Mouse (Mus musculus) cerebellum, adult 9-10 months (tissue): ENCODE measurements around the gene Cbfa2t3.

Experiments
- DNase-seq: peaks from one replicate; pipeline ENCODE4 v3.0.0; 2022

Gene Cbfa2t3

DNA sequence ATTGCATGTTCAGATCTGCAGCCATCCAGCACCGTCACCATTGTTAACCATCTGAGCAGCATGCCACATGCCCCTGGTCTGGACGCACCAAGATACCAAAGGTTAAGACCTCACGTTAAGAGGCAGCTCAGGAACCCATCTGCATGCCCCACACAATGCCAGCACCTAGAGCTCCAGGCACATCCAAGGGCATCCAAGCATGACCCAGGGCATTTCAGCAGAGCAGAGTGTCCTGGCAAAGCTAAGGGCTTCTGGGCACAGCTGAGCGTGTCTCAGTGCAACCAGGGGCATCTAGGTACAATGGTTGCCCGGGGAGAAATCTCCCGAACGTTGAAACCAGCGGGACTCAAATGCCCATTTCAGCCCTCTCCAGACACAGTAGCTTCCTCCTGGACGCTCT is 98.2 kb downstream of the Cbfa2t3 start:
- DNase-seq, result no peak

DNA sequence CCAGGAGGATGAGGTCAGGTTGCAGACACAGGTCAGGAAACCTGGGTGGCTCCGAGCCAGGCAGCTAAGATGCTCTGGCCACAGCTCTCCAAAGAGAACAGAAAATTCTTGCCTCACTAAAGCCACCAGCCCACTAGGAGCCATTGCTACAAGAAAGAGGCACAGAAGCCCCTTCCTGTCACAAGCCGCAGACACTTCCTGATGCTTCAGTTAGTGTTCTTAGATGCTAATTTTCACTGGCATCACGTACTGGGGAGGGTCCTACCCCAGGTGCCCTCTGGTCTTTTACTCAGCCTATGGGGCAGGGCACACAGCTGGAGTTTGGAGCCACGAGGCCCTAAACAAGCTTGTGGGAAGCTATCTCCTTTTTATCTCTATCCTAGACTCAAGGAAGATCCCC is 102.9 kb downstream of the Cbfa2t3 start:
- DNase-seq, result no peak

DNA sequence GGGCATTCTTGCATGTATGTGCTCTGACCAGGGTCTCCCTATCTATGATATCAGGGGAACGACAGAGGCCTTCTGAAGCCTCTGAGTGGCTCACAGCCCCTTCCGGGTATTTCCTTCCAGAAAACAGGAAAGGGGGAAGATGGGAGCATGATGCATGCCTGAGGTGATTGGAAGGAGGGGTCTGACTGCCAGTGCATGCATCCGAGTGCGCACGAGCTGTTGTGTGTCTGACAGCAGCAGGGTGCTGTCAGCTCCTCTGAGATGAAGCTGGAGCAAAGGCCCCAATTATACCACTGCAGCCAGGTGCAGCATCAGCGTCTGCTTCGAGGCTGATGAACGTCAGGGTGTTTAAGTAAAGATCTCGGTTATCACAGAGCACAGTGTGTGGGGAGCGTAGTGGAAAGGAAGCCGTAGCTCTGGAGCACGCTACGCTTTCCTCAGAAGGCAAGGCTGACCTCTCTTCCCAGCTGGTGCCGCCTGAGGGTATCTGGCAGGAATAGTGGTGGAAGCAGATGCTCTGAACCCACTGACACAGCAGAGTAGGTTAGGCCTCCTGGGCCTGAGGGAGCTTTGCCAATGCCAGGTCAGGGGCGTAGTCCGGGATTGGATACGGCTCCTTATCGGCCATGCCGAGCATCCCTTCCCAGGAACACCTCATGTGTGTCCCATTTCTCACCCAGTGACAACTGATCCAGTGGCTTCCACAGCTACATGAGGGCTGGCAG is 105.0 kb downstream of the Cbfa2t3 start:
- no peak for DNase-seq

DNA sequence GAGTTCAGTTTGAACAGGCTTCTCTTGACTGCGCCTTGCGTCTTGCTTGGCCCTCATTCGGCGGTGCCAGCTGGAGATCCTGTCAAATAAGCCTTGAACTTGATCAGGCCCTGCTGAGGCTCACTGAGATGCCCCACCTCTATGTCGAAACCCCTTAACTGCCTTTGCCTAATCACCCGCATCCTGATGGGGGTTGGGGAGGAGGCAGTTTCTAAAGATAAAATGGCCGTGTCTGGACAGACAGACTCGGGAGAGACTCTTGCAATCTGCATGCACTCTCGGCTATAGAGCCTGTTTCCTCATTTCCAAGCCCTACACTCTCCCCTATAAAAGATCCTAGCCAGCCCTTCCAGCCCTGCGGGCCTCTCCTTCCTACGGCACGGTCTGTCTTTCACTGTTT is 105.7 kb downstream of the Cbfa2t3 start:
- no peak for DNase-seq

DNA sequence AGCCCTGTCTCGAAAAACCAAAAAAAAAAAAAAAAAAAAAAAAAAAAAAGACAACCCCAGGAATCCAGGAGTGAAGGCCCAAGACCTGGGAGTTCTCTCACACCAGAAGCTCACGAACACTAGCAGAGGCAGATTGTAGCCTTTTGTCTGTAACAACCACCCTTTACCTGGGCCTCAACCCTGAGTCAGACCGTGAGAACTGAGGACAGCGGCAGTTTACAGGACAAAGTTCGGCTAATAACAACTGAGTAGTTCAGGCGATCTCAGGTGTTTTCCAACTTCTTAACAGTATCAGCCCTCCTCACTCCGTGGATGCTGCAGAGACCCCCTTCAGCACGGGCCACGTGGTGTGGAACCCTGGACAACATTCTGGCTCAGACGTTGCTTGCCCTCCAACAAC is 112.2 kb downstream of the Cbfa2t3 start:
- no peak for DNase-seq

DNA sequence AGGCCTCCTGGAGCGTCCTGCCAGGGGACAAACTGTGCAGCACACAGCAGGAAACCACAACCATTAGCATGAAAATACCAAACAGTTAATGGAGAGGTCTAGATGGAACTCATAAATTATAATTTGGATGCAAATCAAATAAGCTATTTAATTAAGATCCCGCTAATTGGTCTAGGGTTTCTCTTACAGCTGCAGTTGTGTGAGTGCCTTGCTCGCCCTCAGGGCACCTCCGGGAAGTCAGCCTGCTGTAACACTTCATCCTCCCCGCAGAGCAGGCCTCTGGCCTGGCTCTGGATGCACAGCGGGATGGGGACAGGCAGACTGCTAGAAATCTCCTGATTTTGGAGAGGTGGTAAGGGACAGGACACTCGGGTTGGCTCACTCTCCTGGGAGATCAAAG is 112.7 kb downstream of the Cbfa2t3 start:
- DNase-seq, result no peak

DNA sequence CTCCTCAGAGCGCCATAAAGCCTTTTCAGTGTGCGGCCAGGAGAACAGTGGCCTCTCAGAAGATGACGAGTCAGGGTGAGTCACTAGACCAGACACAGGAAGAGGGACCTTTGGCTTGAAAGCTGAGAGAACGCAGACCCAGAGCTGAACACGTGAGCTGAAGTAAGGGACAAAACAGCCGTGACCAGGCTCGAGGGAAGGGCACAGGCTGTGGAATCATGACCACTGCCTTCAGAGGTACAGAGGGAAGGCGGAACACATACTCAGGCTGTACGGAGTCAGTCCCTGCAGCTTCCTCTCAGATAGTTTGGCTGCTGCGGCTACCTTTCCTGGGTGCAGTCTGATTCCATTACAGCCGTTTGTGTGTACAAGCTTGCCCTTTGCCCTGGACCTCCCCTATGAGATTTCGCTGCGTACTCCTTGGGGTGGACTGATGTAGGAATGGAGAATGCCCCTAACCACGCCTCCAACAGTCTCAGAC is 113.5 kb downstream of the Cbfa2t3 start:
- DNase-seq, result no peak

DNA sequence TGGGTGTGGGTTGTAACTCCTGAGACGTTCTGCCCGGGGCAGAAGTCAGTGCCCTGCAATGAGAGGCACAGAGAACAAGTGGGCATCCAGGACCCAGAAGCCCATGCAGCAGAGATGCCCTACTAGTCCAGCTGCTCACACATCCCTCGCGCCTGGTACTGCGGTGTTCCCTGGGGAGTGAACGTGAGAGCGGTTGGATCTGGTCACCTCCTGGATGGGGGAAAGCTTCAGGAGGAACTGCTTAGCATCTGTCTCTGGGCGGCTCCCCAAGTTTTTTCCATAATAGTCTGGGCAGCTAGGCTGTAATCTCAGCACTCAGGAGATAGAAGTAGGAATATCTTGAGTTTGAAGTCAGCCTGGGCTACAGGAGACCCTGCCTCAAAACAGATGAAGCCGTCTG is 113.9 kb downstream of the Cbfa2t3 start:
- DNase-seq, result no peak

DNA sequence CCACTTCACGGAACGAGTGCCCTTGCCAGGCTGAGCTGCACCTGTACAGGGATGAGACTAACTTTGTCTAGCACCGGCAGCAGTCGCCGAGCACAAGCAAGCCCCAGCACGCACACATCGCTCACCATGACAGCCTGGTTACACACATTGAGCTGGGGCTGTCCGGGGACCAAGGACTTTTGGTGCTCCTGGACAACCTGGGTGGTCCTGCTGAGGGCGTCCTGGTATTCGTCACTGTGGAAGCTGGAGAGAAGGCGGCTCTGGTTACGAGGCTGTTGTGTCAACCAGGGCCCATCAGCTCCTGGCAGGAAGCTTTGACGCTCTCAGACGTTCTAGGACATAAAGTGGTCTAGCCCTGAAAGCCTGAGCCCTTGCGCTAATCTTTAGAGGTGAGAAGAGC is 118.0 kb downstream of the Cbfa2t3 start:
- DNase-seq, result no peak

DNA sequence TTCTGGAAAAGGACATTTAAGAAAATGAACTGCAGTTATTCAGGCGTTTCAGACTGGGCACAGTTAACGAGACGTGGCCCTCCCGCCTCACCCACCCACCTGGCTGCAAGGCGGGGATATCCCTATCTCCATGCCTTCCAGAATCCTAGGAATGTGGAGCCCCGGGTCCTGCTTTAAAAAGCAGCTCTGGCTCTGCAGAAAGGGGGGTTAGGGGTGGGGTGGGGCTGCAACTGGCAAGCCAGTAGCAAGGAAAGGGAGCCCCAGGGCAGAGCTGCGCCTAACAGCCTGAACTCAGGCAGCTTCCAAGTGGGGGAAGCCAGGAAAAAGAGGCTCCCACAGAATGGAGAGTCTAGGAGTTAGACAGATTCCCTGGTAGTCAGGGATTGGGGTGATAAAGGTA is 119.7 kb downstream of the Cbfa2t3 start:
- no peak for DNase-seq

- DNase-seq, result no peak
Measured at GRCm38 (mm10) chr8:122577116-122577515, 121.8 kb downstream of the Cbfa2t3 start.

- peak; percentile 97 for DNase-seq
Measured at GRCm38 (mm10) chr8:122576648-122577022, 122.3 kb downstream of the Cbfa2t3 start, which contains the start of gene Aprt. Gene Aprt (minus strand): TSS chr8:122576909.

GRCm38 (mm10) chr8:122575735-122576647 is 122.9 kb downstream of the Cbfa2t3 start:
- DNase-seq, result no peak

- no peak for DNase-seq
Measured at GRCm38 (mm10) chr8:122575286-122575685, 123.6 kb downstream of the Cbfa2t3 start.
